Mouse (Mus musculus): ENCODE results near the gene Gm9821. TPM values are rescaled to one million over a fixed set of nuclear protein-coding genes. Genes with fewer than 3 reads are reported as not detected.

Gm9821 gene
- polyA plus RNA-seq, 1 experiment from 2014 or later = 0.44 TPM

GRCm38 (mm10) chr2:91929455-91929854, 16.0 kb upstream of the Gm9821 start:
- no peak overlapping the region for H3K27ac ChIP-seq
- H3K9ac ChIP-seq = no peak overlapping the region
- 0 out of 2 replicates have a peak, but pooled peaks cover 2% of the 10 kb centered on the region for H3K27me3 ChIP-seq (replicated peaks)
- peak overlapping the region; percentile 78; the same call in 1 of the 2 replicates for H3K4me2 ChIP-seq (replicated peaks)
- H3K4me3 ChIP-seq (replicated peaks) = no peak overlapping the region
- H3K4me1 ChIP-seq (replicated peaks) = peaks cover 48% of the 10 kb centered on the region
- no peaks in the 10 kb centered on the region for H3K9me3 ChIP-seq
- ATAC-seq = no peak
- peaks cover under 1% of the 10 kb centered on the region; the same call in 1 of the 2 replicates for H3K36me3 ChIP-seq
- WGBS = 52% methylated on average over 3 of the region's 3 CpGs

GRCm38 (mm10) chr2:91929936-91930335, 15.6 kb upstream of the Gm9821 start:
- peaks cover 4% of the 10 kb centered on the region for H3K36me3 ChIP-seq
- no peak for ATAC-seq
- no peaks in the 10 kb centered on the region for H3K27me3 ChIP-seq (replicated peaks)
- no peak overlapping the region for H3K27ac ChIP-seq
- H3K4me3 ChIP-seq (replicated peaks) = peak overlapping the region; percentile 60
- peak overlapping the region; percentile 78 for H3K4me2 ChIP-seq (replicated peaks)
- WGBS = 15% methylated on average over 12 of the region's 12 CpGs
- no peak overlapping the region for H3K9ac ChIP-seq
- H3K9me3 ChIP-seq = no peaks in the 10 kb centered on the region
- peaks cover 52% of the 10 kb centered on the region for H3K4me1 ChIP-seq (replicated peaks)

GRCm38 (mm10) chr2:91930761-91931291, 14.7 kb upstream of the Gm9821 start:
- Histone ChIP-seq H3K4me2 (replicated peaks) (peak overlapping the region; percentile 78), H3K4me1 (replicated peaks) (peaks cover 52% of the 10 kb centered on the region), H3K27ac (peak overlapping the region; percentile 90), H3K4me3 (replicated peaks) (peak overlapping the region; percentile 60), H3K9me3 (no peaks in the 10 kb centered on the region), H3K27me3 (replicated peaks) (no peaks in the 10 kb centered on the region), H3K9ac (peak overlapping the region; percentile 78), H3K36me3 (peaks cover 8% of the 10 kb centered on the region)
- 0 out of 2 replicates have a peak, but pooled peaks have one; percentile 0 for ATAC-seq
- WGBS = 7% methylated on average over 23 of the region's 23 CpGs

- WGBS = 2% methylated on average over 50 of the region's 50 CpGs
- peak overlapping the region; percentile 78 for H3K4me2 ChIP-seq (replicated peaks)
- H3K4me1 ChIP-seq (replicated peaks) = peaks cover 52% of the 10 kb centered on the region
- H3K27me3 ChIP-seq (replicated peaks) = no peaks in the 10 kb centered on the region
- H3K27ac ChIP-seq = peak overlapping the region; percentile 90
- peak overlapping the region; percentile 78 for H3K9ac ChIP-seq
- ATAC-seq = peak; percentile 60
- peak overlapping the region; percentile 60 for H3K4me3 ChIP-seq (replicated peaks)
- H3K36me3 ChIP-seq = peaks cover 8% of the 10 kb centered on the region
- no peaks in the 10 kb centered on the region for H3K9me3 ChIP-seq
Observed at GRCm38 (mm10) chr2:91931328-91932159, 14.0 kb upstream of the Gm9821 start.

- WGBS = 3% methylated on average over 16 of the region's 16 CpGs
- no peaks in the 10 kb centered on the region for H3K9me3 ChIP-seq
- peaks cover 14% of the 10 kb centered on the region for H3K36me3 ChIP-seq
- peak within 1 kb of the TSS; percentile 78 for H3K4me2 ChIP-seq (replicated peaks)
- peak within 1 kb of the TSS; percentile 78 for H3K9ac ChIP-seq
- peaks cover 52% of the 10 kb centered on the region for H3K4me1 ChIP-seq (replicated peaks)
- H3K27me3 ChIP-seq (replicated peaks) = no peaks in the 10 kb centered on the region
- peak; percentile 37 for ATAC-seq
- peak within 1 kb of the TSS; percentile 60 for H3K4me3 ChIP-seq (replicated peaks)
- H3K27ac ChIP-seq = peak within 1 kb of the TSS; percentile 90
Observed at GRCm38 (mm10) chr2:91932160-91932711, 13.3 kb upstream of the Gm9821 start, which contains the start of gene Mdk. Gene Mdk, minus strand, starts transcription at chr2:91932297.

GRCm38 (mm10) chr2:91932737-91933350, 12.7 kb upstream of the Gm9821 start:
- Histone ChIP-seq H3K9me3 (no peaks in the 10 kb centered on the region), H3K27me3 (replicated peaks) (no peaks in the 10 kb centered on the region), H3K4me3 (replicated peaks) (no peak overlapping the region), H3K36me3 (peaks cover 21% of the 10 kb centered on the region), H3K9ac (0 out of 2 replicates have a peak overlapping the region, but pooled peaks have one; percentile 17), H3K4me2 (replicated peaks) (peak overlapping the region; percentile 78), H3K4me1 (replicated peaks) (peaks cover 50% of the 10 kb centered on the region), H3K27ac (peak overlapping the region; percentile 90)
- WGBS = 17% methylated on average over 6 of the region's 6 CpGs
- ATAC-seq = peak; percentile 10; the same call in 1 of the 2 replicates

- H3K9me3 ChIP-seq = no peaks in the 10 kb centered on the region
- H3K27me3 ChIP-seq (replicated peaks) = no peaks in the 10 kb centered on the region
- no peak for ATAC-seq
- H3K4me2 ChIP-seq (replicated peaks) = no peak overlapping the region
- peak overlapping the region; percentile 90 for H3K27ac ChIP-seq
- H3K9ac ChIP-seq = no peak overlapping the region
- no peak overlapping the region for H3K4me3 ChIP-seq (replicated peaks)
- H3K36me3 ChIP-seq = peaks cover 27% of the 10 kb centered on the region
- peaks cover 46% of the 10 kb centered on the region for H3K4me1 ChIP-seq (replicated peaks)
- 40% methylated on average over 9 of the region's 9 CpGs for WGBS
Observed at GRCm38 (mm10) chr2:91933471-91933870, 12.0 kb upstream of the Gm9821 start.

GRCm38 (mm10) chr2:91934016-91934415, 11.5 kb upstream of the Gm9821 start:
- Histone ChIP-seq H3K9me3 (no peaks in the 10 kb centered on the region), H3K27ac (peak overlapping the region; percentile 90; the same call in 1 of the 2 replicates), H3K4me2 (replicated peaks) (no peak overlapping the region), H3K4me1 (replicated peaks) (peaks cover 41% of the 10 kb centered on the region), H3K36me3 (peaks cover 32% of the 10 kb centered on the region), H3K9ac (no peak overlapping the region), H3K27me3 (replicated peaks) (no peaks in the 10 kb centered on the region), H3K4me3 (replicated peaks) (no peak overlapping the region)
- 39% methylated on average over 8 of the region's 8 CpGs for WGBS
- ATAC-seq = no peak

- H3K9ac ChIP-seq = no peak overlapping the region
- no peak overlapping the region for H3K4me2 ChIP-seq (replicated peaks)
- no peak for ATAC-seq
- H3K27me3 ChIP-seq (replicated peaks) = no peaks in the 10 kb centered on the region
- no peak overlapping the region for H3K4me3 ChIP-seq (replicated peaks)
- H3K4me1 ChIP-seq (replicated peaks) = peaks cover 38% of the 10 kb centered on the region
- 85% methylated on average over 9 of the region's 9 CpGs for WGBS
- H3K9me3 ChIP-seq = no peaks in the 10 kb centered on the region
- no peak overlapping the region for H3K27ac ChIP-seq
- peaks cover 42% of the 10 kb centered on the region for H3K36me3 ChIP-seq
Observed at GRCm38 (mm10) chr2:91934826-91935525, 10.5 kb upstream of the Gm9821 start.

GRCm38 (mm10) chr2:91936154-91936553, 9.3 kb upstream of the Gm9821 start:
- H3K9me3 ChIP-seq = no peaks in the 10 kb centered on the region
- no peak overlapping the region for H3K4me3 ChIP-seq (replicated peaks)
- H3K27me3 ChIP-seq (replicated peaks) = no peaks in the 10 kb centered on the region
- peaks cover 28% of the 10 kb centered on the region for H3K4me1 ChIP-seq (replicated peaks)
- no peak overlapping the region for H3K27ac ChIP-seq
- peaks cover 51% of the 10 kb centered on the region for H3K36me3 ChIP-seq
- no peak overlapping the region for H3K4me2 ChIP-seq (replicated peaks)
- no peak for ATAC-seq
- 92% methylated on average over 7 of the region's 7 CpGs for WGBS
- no peak overlapping the region for H3K9ac ChIP-seq

GRCm38 (mm10) chr2:91939303-91939935, 6.1 kb upstream of the Gm9821 start:
- Histone ChIP-seq H3K4me3 (replicated peaks) (no peak overlapping the region), H3K9me3 (no peaks in the 10 kb centered on the region), H3K27ac (no peak overlapping the region), H3K4me2 (replicated peaks) (no peak overlapping the region), H3K27me3 (replicated peaks) (no peaks in the 10 kb centered on the region), H3K9ac (no peak overlapping the region), H3K36me3 (peaks cover 54% of the 10 kb centered on the region), H3K4me1 (replicated peaks) (peaks cover 6% of the 10 kb centered on the region)
- 84% methylated on average over 15 of the region's 15 CpGs for WGBS
- no peak for ATAC-seq
